Mouse (Mus musculus): ENCODE data around the gene Ociad1. TPM values are rescaled to one million over a fixed set of nuclear protein-coding genes. Genes with fewer than 3 reads are reported as not detected.

The Ociad1 gene
- polyA plus RNA-seq, 1 experiment from 2014 or later: 148 TPM

- no peaks in the 10 kb centered on the region for H3K27me3 ChIP-seq (ENCODE audit: control insufficient read depth, insufficient read depth, low read length)
- H3K36me3 ChIP-seq (ENCODE audit: control insufficient read depth, insufficient read depth, low read length): no peaks in the 10 kb centered on the region
- H3K4me1 ChIP-seq (replicated peaks; ENCODE audit: control insufficient read depth, insufficient read depth, low read length): no peaks in the 10 kb centered on the region; the same call in 1 of the 2 replicates
- H3K9me3 ChIP-seq (ENCODE audit: control insufficient read depth, low read length): no peaks in the 10 kb centered on the region
- H3K4me2 ChIP-seq (replicated peaks; ENCODE audit: low read depth, low read length): no peak overlapping the region
- ATAC-seq (ENCODE audit: low FRiP score): no peak
- WGBS: 64% methylated on average over 10 of the region's 10 CpGs
- H3K4me3 ChIP-seq (ENCODE audit: low read depth, low read length): no peak overlapping the region
- no peak for DNase-seq (ENCODE audit: low spot score)
- H3K9ac ChIP-seq (ENCODE audit: low read depth, low read length): no peak overlapping the region
- H3K27ac ChIP-seq (ENCODE audit: low read depth, low read length): no peak overlapping the region
Measured at GRCm38 (mm10) chr5:73279190-73279589, 13.4 kb upstream of the Ociad1 start.

DNA sequence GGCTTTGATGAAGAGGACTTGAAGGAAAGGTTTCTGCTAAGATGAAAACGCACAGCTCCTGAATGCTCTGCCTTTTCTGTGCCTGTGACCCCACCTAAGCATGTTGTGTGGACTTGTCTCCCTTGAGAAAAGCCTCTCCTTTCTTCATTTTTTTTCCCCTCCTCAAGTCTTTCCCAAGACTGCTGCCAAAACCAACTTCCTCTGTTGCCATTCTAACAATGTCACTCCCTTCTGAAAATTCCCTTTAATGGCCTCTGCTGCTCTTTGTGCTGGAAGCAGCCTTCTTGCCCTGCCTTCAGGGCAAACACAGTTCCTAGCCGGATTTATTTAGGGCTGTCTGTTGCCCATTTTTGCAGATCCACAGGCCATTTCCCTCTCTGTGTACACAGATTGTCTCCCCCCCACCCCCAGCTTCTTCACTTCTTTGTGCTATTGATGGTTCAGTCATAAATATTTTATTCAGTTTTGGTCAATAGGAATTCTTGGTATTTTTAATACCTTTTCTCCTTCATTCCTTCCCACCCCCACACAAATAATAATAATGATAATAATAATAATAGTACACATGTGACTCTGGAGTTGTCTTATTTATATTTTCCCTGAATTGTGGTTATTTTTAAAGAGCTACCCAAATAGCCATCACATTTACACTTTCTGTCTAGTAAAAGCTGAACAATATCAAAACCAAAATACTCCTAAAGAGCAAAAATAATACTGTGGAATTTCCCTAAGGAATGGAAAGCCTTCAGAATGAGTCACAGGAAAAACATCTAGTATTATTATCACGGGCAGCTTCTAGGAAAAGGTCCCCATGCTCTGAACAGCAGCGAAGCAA is 12.6 kb upstream of the Ociad1 start:
- no peak for ATAC-seq (ENCODE audit: low FRiP score)
- DNase-seq (ENCODE audit: low spot score): no peak
- Histone ChIP-seq H3K27ac (ENCODE audit: low read depth, low read length) (no peak overlapping the region), H3K9me3 (ENCODE audit: control insufficient read depth, low read length) (no peaks in the 10 kb centered on the region), H3K9ac (ENCODE audit: low read depth, low read length) (no peak overlapping the region), H3K36me3 (ENCODE audit: control insufficient read depth, insufficient read depth, low read length) (no peaks in the 10 kb centered on the region), H3K27me3 (ENCODE audit: control insufficient read depth, insufficient read depth, low read length) (no peaks in the 10 kb centered on the region), H3K4me2 (replicated peaks; ENCODE audit: low read depth, low read length) (no peak overlapping the region), H3K4me1 (replicated peaks; ENCODE audit: control insufficient read depth, insufficient read depth, low read length) (no peaks in the 10 kb centered on the region; the same call in 1 of the 2 replicates), H3K4me3 (ENCODE audit: low read depth, low read length) (no peak overlapping the region)
- WGBS: 63% methylated on average over 4 of the region's 4 CpGs

- H3K27ac ChIP-seq (ENCODE audit: low read depth, low read length): no peak overlapping the region
- no peak overlapping the region for H3K4me3 ChIP-seq (ENCODE audit: low read depth, low read length)
- H3K9me3 ChIP-seq (ENCODE audit: control insufficient read depth, low read length): no peaks in the 10 kb centered on the region
- 81% methylated on average over 4 of the region's 4 CpGs for WGBS
- ATAC-seq (ENCODE audit: low FRiP score): no peak
- no peaks in the 10 kb centered on the region for H3K27me3 ChIP-seq (ENCODE audit: control insufficient read depth, insufficient read depth, low read length)
- no peaks in the 10 kb centered on the region; the same call in 1 of the 2 replicates for H3K4me1 ChIP-seq (replicated peaks; ENCODE audit: control insufficient read depth, insufficient read depth, low read length)
- no peaks in the 10 kb centered on the region for H3K36me3 ChIP-seq (ENCODE audit: control insufficient read depth, insufficient read depth, low read length)
- H3K9ac ChIP-seq (ENCODE audit: low read depth, low read length): no peak overlapping the region
- H3K4me2 ChIP-seq (replicated peaks; ENCODE audit: low read depth, low read length): no peak overlapping the region
- no peak for DNase-seq (ENCODE audit: low spot score)
Measured at GRCm38 (mm10) chr5:73280567-73280850, 12.1 kb upstream of the Ociad1 start.

DNA sequence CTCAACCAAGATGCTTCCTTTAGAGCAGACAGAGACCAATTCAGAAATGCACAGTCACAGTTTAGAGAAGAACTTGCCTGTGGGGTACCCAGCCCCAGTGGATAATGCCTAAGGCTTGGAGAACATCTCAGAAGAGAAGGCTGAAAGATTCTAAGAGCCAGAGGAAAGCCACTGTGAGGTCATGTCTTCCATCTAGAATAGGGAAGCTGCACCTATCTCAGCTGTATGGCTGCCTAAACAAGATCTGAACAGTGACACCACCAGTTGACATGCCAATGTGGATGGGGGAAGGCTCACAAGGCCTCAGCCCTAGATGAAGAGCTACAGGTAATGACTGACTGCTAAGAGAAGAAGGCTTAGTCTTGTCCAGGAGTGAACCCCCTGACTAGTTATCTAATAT is 8.5 kb upstream of the Ociad1 start:
- Histone ChIP-seq H3K9me3 (ENCODE audit: control insufficient read depth, low read length) (no peaks in the 10 kb centered on the region), H3K36me3 (ENCODE audit: control insufficient read depth, insufficient read depth, low read length) (no peaks in the 10 kb centered on the region), H3K4me3 (ENCODE audit: low read depth, low read length) (no peak overlapping the region), H3K27ac (ENCODE audit: low read depth, low read length) (no peak overlapping the region), H3K27me3 (ENCODE audit: control insufficient read depth, insufficient read depth, low read length) (no peaks in the 10 kb centered on the region), H3K4me2 (replicated peaks; ENCODE audit: low read depth, low read length) (no peak overlapping the region), H3K9ac (ENCODE audit: low read depth, low read length) (no peak overlapping the region), H3K4me1 (replicated peaks; ENCODE audit: control insufficient read depth, insufficient read depth, low read length) (no peaks in the 10 kb centered on the region; the same call in 1 of the 2 replicates)
- ATAC-seq (ENCODE audit: low FRiP score): no peak
- no peak for DNase-seq (ENCODE audit: low spot score)

DNA sequence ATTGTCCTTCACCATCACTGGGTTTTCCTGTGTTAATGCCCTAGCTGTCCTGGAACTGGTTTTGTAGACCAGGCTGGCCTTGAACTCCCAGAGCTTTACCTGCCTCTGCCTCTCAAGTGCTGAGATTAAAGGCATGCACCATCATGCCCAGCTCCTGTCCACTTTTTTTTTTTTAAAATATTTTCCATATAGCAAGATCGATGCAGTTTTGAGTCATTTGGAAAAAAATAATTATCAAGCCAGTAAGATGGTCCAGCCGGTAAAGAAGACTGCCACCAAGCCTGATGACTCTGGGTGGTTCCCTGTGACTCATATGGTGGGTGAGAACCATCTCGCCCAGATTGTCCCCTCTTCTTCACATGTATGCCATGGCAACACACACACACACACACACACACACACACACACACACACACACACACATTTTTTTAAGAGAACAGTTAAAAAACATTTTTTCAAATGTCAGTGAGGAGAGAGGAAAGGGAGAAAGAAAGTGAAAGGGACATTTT is 7.1 kb upstream of the Ociad1 start:
- DNase-seq (ENCODE audit: low spot score) (no peak), ATAC-seq (ENCODE audit: low FRiP score) (no peak)
- Histone ChIP-seq H3K9me3 (ENCODE audit: control insufficient read depth, low read length) (no peaks in the 10 kb centered on the region), H3K27ac (ENCODE audit: low read depth, low read length) (no peak overlapping the region), H3K4me2 (replicated peaks; ENCODE audit: low read depth, low read length) (no peak overlapping the region), H3K27me3 (ENCODE audit: control insufficient read depth, insufficient read depth, low read length) (no peaks in the 10 kb centered on the region), H3K9ac (ENCODE audit: low read depth, low read length) (no peak overlapping the region), H3K4me3 (ENCODE audit: low read depth, low read length) (no peak overlapping the region), H3K4me1 (replicated peaks; ENCODE audit: control insufficient read depth, insufficient read depth, low read length) (no peaks in the 10 kb centered on the region), H3K36me3 (ENCODE audit: control insufficient read depth, insufficient read depth, low read length) (no peaks in the 10 kb centered on the region)
- 90% methylated on average over 3 of the region's 3 CpGs for WGBS

GRCm38 (mm10) chr5:73286603-73287002 is 6.0 kb upstream of the Ociad1 start:
- no peak overlapping the region for H3K27ac ChIP-seq (ENCODE audit: low read depth, low read length)

GRCm38 (mm10) chr5:73289900-73290299 is 2.7 kb upstream of the Ociad1 start:
- WGBS: 71% methylated on average over 2 of the region's 2 CpGs

More at GRCm38 (mm10) chr5:73286603-73287002, 6.0 kb upstream of the Ociad1 start:
- DNase-seq (ENCODE audit: low spot score): no peak
- Histone ChIP-seq H3K9ac (ENCODE audit: low read depth, low read length) (no peak overlapping the region), H3K27me3 (ENCODE audit: control insufficient read depth, insufficient read depth, low read length) (no peaks in the 10 kb centered on the region), H3K36me3 (ENCODE audit: control insufficient read depth, insufficient read depth, low read length) (no peaks in the 10 kb centered on the region), H3K4me3 (ENCODE audit: low read depth, low read length) (no peak overlapping the region), H3K4me2 (replicated peaks; ENCODE audit: low read depth, low read length) (no peak overlapping the region), H3K9me3 (ENCODE audit: control insufficient read depth, low read length) (no peaks in the 10 kb centered on the region), H3K4me1 (replicated peaks; ENCODE audit: control insufficient read depth, insufficient read depth, low read length) (no peaks in the 10 kb centered on the region)
- no peak for ATAC-seq (ENCODE audit: low FRiP score)
- WGBS: 91% methylated on average over 5 of the region's 5 CpGs

GRCm38 (mm10) chr5:73293458-73293827 is 859 bp downstream of the Ociad1 start:
- Histone ChIP-seq H3K4me2 (replicated peaks; ENCODE audit: low read depth, low read length) (peak overlapping the region; percentile 58), H3K27me3 (ENCODE audit: control insufficient read depth, insufficient read depth, low read length) (no peaks in the 10 kb centered on the region), H3K9me3 (ENCODE audit: control insufficient read depth, low read length) (no peaks in the 10 kb centered on the region), H3K9ac (ENCODE audit: low read depth, low read length) (peak overlapping the region; percentile 91), H3K36me3 (ENCODE audit: control insufficient read depth, insufficient read depth, low read length) (peaks cover 3% of the 10 kb centered on the region; the same call in 1 of the 2 replicates), H3K27ac (ENCODE audit: low read depth, low read length) (no peak overlapping the region), H3K4me3 (ENCODE audit: low read depth, low read length) (peak overlapping the region; percentile 95), H3K4me1 (replicated peaks; ENCODE audit: control insufficient read depth, insufficient read depth, low read length) (no peaks in the 10 kb centered on the region)
- WGBS: 19% methylated on average over 8 of the region's 8 CpGs
- no peak for ATAC-seq (ENCODE audit: low FRiP score)
- no peak for DNase-seq (ENCODE audit: low spot score)

More at GRCm38 (mm10) chr5:73289900-73290299, 2.7 kb upstream of the Ociad1 start:
- Histone ChIP-seq H3K4me2 (replicated peaks; ENCODE audit: low read depth, low read length) (no peak overlapping the region), H3K4me3 (ENCODE audit: low read depth, low read length) (no peak overlapping the region), H3K36me3 (ENCODE audit: control insufficient read depth, insufficient read depth, low read length) (no peaks in the 10 kb centered on the region), H3K4me1 (replicated peaks; ENCODE audit: control insufficient read depth, insufficient read depth, low read length) (no peaks in the 10 kb centered on the region), H3K27ac (ENCODE audit: low read depth, low read length) (no peak overlapping the region), H3K27me3 (ENCODE audit: control insufficient read depth, insufficient read depth, low read length) (no peaks in the 10 kb centered on the region), H3K9ac (ENCODE audit: low read depth, low read length) (no peak overlapping the region), H3K9me3 (ENCODE audit: control insufficient read depth, low read length) (no peaks in the 10 kb centered on the region)
- no peak for ATAC-seq (ENCODE audit: low FRiP score)
- no peak for DNase-seq (ENCODE audit: low spot score)

- Histone ChIP-seq H3K27ac (ENCODE audit: low read depth, low read length) (no peak overlapping the region), H3K4me3 (ENCODE audit: low read depth, low read length) (no peak overlapping the region), H3K4me1 (replicated peaks; ENCODE audit: control insufficient read depth, insufficient read depth, low read length) (no peaks in the 10 kb centered on the region), H3K36me3 (ENCODE audit: control insufficient read depth, insufficient read depth, low read length) (peaks cover 3% of the 10 kb centered on the region; the same call in 1 of the 2 replicates), H3K9me3 (ENCODE audit: control insufficient read depth, low read length) (no peaks in the 10 kb centered on the region), H3K4me2 (replicated peaks; ENCODE audit: low read depth, low read length) (no peak overlapping the region), H3K27me3 (ENCODE audit: control insufficient read depth, insufficient read depth, low read length) (no peaks in the 10 kb centered on the region), H3K9ac (ENCODE audit: low read depth, low read length) (no peak overlapping the region)
- 93% methylated on average over 7 of the region's 7 CpGs for WGBS
- DNase-seq (ENCODE audit: low spot score): no peak
- no peak for ATAC-seq (ENCODE audit: low FRiP score)
Measured at GRCm38 (mm10) chr5:73295016-73295415, 2.4 kb downstream of the Ociad1 start.
